Mouse (Mus musculus) midbrain, embryonic 15.5 days (tissue): Measurements from ENCODE around the gene Baiap2. TPM values are rescaled to one million over a fixed set of nuclear protein-coding genes. Genes with fewer than 3 reads are reported as not detected.

ENCODE experiments used
- ATAC-seq: fragments of 200-750 bp; cut with Nextera tagmentation; replicated peaks from 2 replicates; pipeline ENCODE4 v1.8.0; 2017; ENCODE audit warnings: moderate TSS enrichment
- H3K27ac ChIP-seq: fragments of 300-500 bp; sonication (generic); 2 replicates; pipeline ENCODE4 v1.5.1; 2015; ENCODE audit warnings: mild to moderate bottlenecking, inconsistent platforms
- H3K27me3 ChIP-seq: fragments of 300-500 bp; sonication (generic); replicated peaks from 2 replicates; pipeline ENCODE4 v1.6.1; 2015; ENCODE audit warnings: inconsistent platforms
- H3K36me3 ChIP-seq: fragments of 300-500 bp; sonication (generic); replicated peaks from 2 replicates; pipeline ENCODE4 v1.6.1; 2015; ENCODE audit warnings: inconsistent platforms
- H3K4me1 ChIP-seq: fragments of 300-500 bp; sonication (generic); 2 replicates; pipeline ENCODE4 v1.6.1; 2015; ENCODE audit warnings: inconsistent platforms
- H3K4me2 ChIP-seq: fragments of 300-500 bp; sonication (generic); 2 replicates; pipeline ENCODE4 v1.6.1; 2015; ENCODE audit warnings: inconsistent platforms, mild to moderate bottlenecking, moderate library complexity
- H3K4me3 ChIP-seq: fragments of 300-500 bp; sonication (generic); 2 replicates; pipeline ENCODE4 v1.5.1; 2015; ENCODE audit warnings: mild to moderate bottlenecking, inconsistent platforms
- H3K9ac ChIP-seq: fragments of 300-500 bp; sonication (generic); 2 replicates; pipeline ENCODE4 v1.6.1; 2015; ENCODE audit warnings: mild to moderate bottlenecking, inconsistent platforms
- H3K9me3 ChIP-seq: fragments of 300-500 bp; sonication (generic); 2 replicates; pipeline ENCODE4 v1.6.1; 2016; ENCODE audit warnings: inconsistent platforms
- WGBS: fragments of 180-500 bp; shearing (Covaris S2); methylation state at CpG from one replicate; pipeline ENCODE4 v1.1.7; 2015; ENCODE audit warnings: mixed read lengths; 5-methylcytosine and 5-hydroxymethylcytosine counted together
- polyA plus RNA-seq: library from polyadenylated mRNA; unstranded; fragments of >200 nt; fragmentation: Nextera tagmentation; extraction: Ambion mirVana; gene quantifications from 2 replicates; pipeline ENCODE4 v1.2.1, GENCODE M21; 2015

Gene Baiap2
- polyA plus RNA-seq, 1 experiment from 2014 or later = 15.5 TPM

- H3K27ac ChIP-seq = peak overlapping the region; percentile 74
- WGBS = 25% methylated on average over 12 of the region's 12 CpGs
- H3K4me2 ChIP-seq = no peak overlapping the region
- no peaks in the 10 kb centered on the region for H3K9me3 ChIP-seq
- peaks cover 28% of the 10 kb centered on the region for H3K4me1 ChIP-seq
- H3K36me3 ChIP-seq = no peaks in the 10 kb centered on the region
- H3K27me3 ChIP-seq = no peaks in the 10 kb centered on the region
- no peak overlapping the region for H3K9ac ChIP-seq
- ATAC-seq = peak; percentile 81
- no peak overlapping the region for H3K4me3 ChIP-seq
Observed at GRCm38 (mm10) chr11:119970021-119970851, 27.7 kb downstream of the Baiap2 start.

GRCm38 (mm10) chr11:119973789-119974188 lies 31.2 kb downstream of the Baiap2 start:
- no peak for ATAC-seq
- H3K27ac ChIP-seq = no peak overlapping the region

GRCm38 (mm10) chr11:119975739-119976501 lies 33.4 kb downstream of the Baiap2 start:
- H3K9ac ChIP-seq = no peak overlapping the region
- no peak overlapping the region for H3K27ac ChIP-seq
- no peaks in the 10 kb centered on the region for H3K36me3 ChIP-seq
- no peaks in the 10 kb centered on the region for H3K9me3 ChIP-seq
- ATAC-seq = no peak
- WGBS = 91% methylated on average over 8 of the region's 8 CpGs
- no peak overlapping the region for H3K4me2 ChIP-seq
- H3K4me3 ChIP-seq = no peak overlapping the region
- H3K27me3 ChIP-seq = no peaks in the 10 kb centered on the region
- H3K4me1 ChIP-seq = peaks cover 6% of the 10 kb centered on the region; the same call in 1 of the 2 replicates

More at GRCm38 (mm10) chr11:119973789-119974188, 31.2 kb downstream of the Baiap2 start:
- Histone ChIP-seq H3K27me3 (no peaks in the 10 kb centered on the region), H3K9ac (no peak overlapping the region), H3K9me3 (no peaks in the 10 kb centered on the region), H3K4me3 (no peak overlapping the region), H3K4me1 (peaks cover 23% of the 10 kb centered on the region), H3K36me3 (no peaks in the 10 kb centered on the region), H3K4me2 (no peak overlapping the region)
- 83% methylated on average over 4 of the region's 4 CpGs for WGBS

GRCm38 (mm10) chr11:119978701-119979100 lies 36.1 kb downstream of the Baiap2 start:
- Histone ChIP-seq H3K27ac (no peak overlapping the region), H3K9me3 (no peaks in the 10 kb centered on the region), H3K9ac (no peak overlapping the region), H3K27me3 (no peaks in the 10 kb centered on the region), H3K4me2 (no peak overlapping the region), H3K36me3 (no peaks in the 10 kb centered on the region), H3K4me1 (0 out of 2 replicates have a peak, but pooled peaks cover 3% of the 10 kb centered on the region), H3K4me3 (no peak overlapping the region)
- 95% methylated on average over 4 of the region's 4 CpGs for WGBS
- no peak for ATAC-seq

GRCm38 (mm10) chr11:119979596-119980385 lies 37.2 kb downstream of the Baiap2 start:
- H3K4me1 ChIP-seq = 0 out of 2 replicates have a peak, but pooled peaks cover 3% of the 10 kb centered on the region
- no peak overlapping the region for H3K4me2 ChIP-seq
- no peaks in the 10 kb centered on the region for H3K36me3 ChIP-seq
- H3K4me3 ChIP-seq = no peak overlapping the region
- no peaks in the 10 kb centered on the region for H3K27me3 ChIP-seq
- no peak for ATAC-seq
- H3K27ac ChIP-seq = no peak overlapping the region
- H3K9me3 ChIP-seq = no peaks in the 10 kb centered on the region
- no peak overlapping the region for H3K9ac ChIP-seq
- WGBS = 77% methylated on average over 10 of the region's 10 CpGs

- Histone ChIP-seq H3K4me1 (0 out of 2 replicates have a peak, but pooled peaks cover 3% of the 10 kb centered on the region), H3K9ac (no peak overlapping the region), H3K9me3 (no peaks in the 10 kb centered on the region), H3K36me3 (no peaks in the 10 kb centered on the region), H3K4me2 (no peak overlapping the region), H3K27ac (no peak overlapping the region), H3K4me3 (no peak overlapping the region), H3K27me3 (no peaks in the 10 kb centered on the region)
- WGBS = 80% methylated on average over 3 of the region's 3 CpGs
- no peak for ATAC-seq
Observed at GRCm38 (mm10) chr11:119981769-119982168, 39.2 kb downstream of the Baiap2 start.

GRCm38 (mm10) chr11:119982236-119982635 lies 39.7 kb downstream of the Baiap2 start:
- no peak for ATAC-seq
- Histone ChIP-seq H3K4me2 (no peak overlapping the region), H3K9me3 (no peaks in the 10 kb centered on the region), H3K27ac (no peak overlapping the region), H3K4me3 (no peak overlapping the region), H3K27me3 (no peaks in the 10 kb centered on the region), H3K36me3 (no peaks in the 10 kb centered on the region), H3K4me1 (0 out of 2 replicates have a peak, but pooled peaks cover 3% of the 10 kb centered on the region), H3K9ac (no peak overlapping the region)
- 89% methylated on average over 3 of the region's 3 CpGs for WGBS

- Histone ChIP-seq H3K27ac (no peak overlapping the region), H3K27me3 (no peaks in the 10 kb centered on the region), H3K4me2 (no peak overlapping the region), H3K36me3 (no peaks in the 10 kb centered on the region), H3K4me3 (no peak overlapping the region), H3K4me1 (0 out of 2 replicates have a peak, but pooled peaks cover 3% of the 10 kb centered on the region), H3K9ac (no peak overlapping the region), H3K9me3 (no peaks in the 10 kb centered on the region)
- 73% methylated on average over 2 of the region's 2 CpGs for WGBS
- no peak for ATAC-seq
Observed at GRCm38 (mm10) chr11:119983151-119983550, 40.6 kb downstream of the Baiap2 start.

- ATAC-seq = no peak
- Histone ChIP-seq H3K9me3 (no peaks in the 10 kb centered on the region), H3K9ac (no peak overlapping the region), H3K36me3 (no peaks in the 10 kb centered on the region), H3K4me1 (peaks cover 29% of the 10 kb centered on the region), H3K4me2 (no peak overlapping the region), H3K27me3 (no peaks in the 10 kb centered on the region), H3K4me3 (no peak overlapping the region), H3K27ac (no peak overlapping the region)
- WGBS = 83% methylated on average over 9 of the region's 9 CpGs
Observed at GRCm38 (mm10) chr11:119986751-119987425, 44.3 kb downstream of the Baiap2 start.

- H3K4me2 ChIP-seq = no peak overlapping the region
- ATAC-seq = no peak
- no peaks in the 10 kb centered on the region for H3K9me3 ChIP-seq
- H3K27ac ChIP-seq = no peak overlapping the region
- no peaks in the 10 kb centered on the region for H3K36me3 ChIP-seq
- no peak overlapping the region for H3K9ac ChIP-seq
- peaks cover 29% of the 10 kb centered on the region for H3K4me1 ChIP-seq
- 83% methylated on average over 7 of the region's 7 CpGs for WGBS
- H3K4me3 ChIP-seq = no peak overlapping the region
- no peaks in the 10 kb centered on the region for H3K27me3 ChIP-seq
Observed at GRCm38 (mm10) chr11:119987876-119988275, 45.3 kb downstream of the Baiap2 start.

- WGBS = 93% methylated on average over 7 of the region's 7 CpGs
- Histone ChIP-seq H3K4me3 (no peak overlapping the region), H3K27ac (no peak overlapping the region), H3K4me1 (peaks cover 26% of the 10 kb centered on the region), H3K27me3 (no peaks in the 10 kb centered on the region), H3K9me3 (no peaks in the 10 kb centered on the region), H3K9ac (no peak overlapping the region), H3K36me3 (no peaks in the 10 kb centered on the region), H3K4me2 (no peak overlapping the region)
- no peak for ATAC-seq
Observed at GRCm38 (mm10) chr11:119988391-119988790, 45.8 kb downstream of the Baiap2 start.
